In the genomic region with DNA sequence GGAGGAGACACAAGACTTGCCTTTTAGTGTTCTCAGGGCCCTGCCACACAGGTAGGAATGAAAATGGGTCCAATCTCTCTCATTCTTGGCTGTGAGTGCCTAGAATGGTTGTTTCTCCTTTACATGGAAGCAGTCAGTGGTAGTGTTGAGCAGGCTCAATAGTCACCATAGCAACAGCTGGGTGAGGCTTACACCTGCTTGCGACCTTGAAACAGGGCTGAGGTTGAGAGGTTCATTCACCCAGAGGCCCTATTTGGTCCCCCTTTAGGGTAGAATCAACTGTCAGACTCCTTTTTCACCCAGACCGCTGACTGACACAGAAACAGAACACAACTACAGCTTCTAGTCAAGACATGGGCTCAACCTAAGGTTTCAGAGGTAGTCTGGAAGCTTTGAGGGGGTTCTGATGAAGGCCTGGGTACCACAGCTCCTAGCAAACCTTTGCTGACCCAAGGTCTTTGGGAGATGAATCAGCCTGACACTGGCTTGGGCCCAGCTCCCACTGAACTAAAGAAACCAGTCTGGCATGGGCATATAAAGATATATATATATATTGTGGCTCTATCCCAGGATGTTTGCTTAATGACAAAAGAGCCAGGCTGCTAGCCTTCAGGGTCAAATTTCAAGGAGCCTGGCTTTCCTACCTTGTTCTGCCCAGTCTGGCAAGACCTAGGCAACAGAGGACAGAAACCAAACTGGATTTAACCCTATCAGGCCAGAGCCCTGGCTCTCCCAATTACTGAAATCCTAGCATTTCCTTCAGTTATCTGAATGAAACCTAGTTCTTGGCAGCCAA, we compare ENCODE assay signal across 20 mouse cellular contexts. TPM values are rescaled to one million over a fixed set of nuclear protein-coding genes. Genes with fewer than 3 reads are reported as not detected.
DNase-seq lines count a peak whose midpoint lies in the region; ATAC-seq lines count a peak whose summit lies in the region.
"Had no signal": no experiment of that assay in that cellular context is flagged by ENCODE, and none has a peak within 500 bp of the region (broad histone marks: within the 10 kb centered on the region; RNA-seq: fewer than 3 reads in every experiment).

No protein-coding gene starts in this region.

- 76% methylated on average over 2 of the region's 2 CpGs for WGBS in kidney, embryonic 16.5 days
- WGBS in embryonic facial prominence, embryonic 10.5 days, result 86% methylated on average over 2 of the region's 2 CpGs
- WGBS in limb, embryonic 10.5 days, result 86% methylated on average over 2 of the region's 2 CpGs
- 66% methylated on average over 2 of the region's 2 CpGs for WGBS in stomach, embryonic 15.5 days
- 83% methylated on average over 2 of the region's 2 CpGs for whole genome bisulfite sequencing in midbrain, embryonic 16.5 days

- no peak for ATAC-seq in kidney, embryonic 16.5 days (ENCODE audit: low FRiP score, low TSS enrichment)
- peak; percentile 69 for ATAC-seq in stomach, embryonic 15.5 days (ENCODE audit: insufficient read depth, low FRiP score, low read depth)
- no peak for ATAC-seq in midbrain, embryonic 16.5 days
- ATAC-seq: activated CD4-positive, CD25-positive, alpha-beta regulatory T cell, adult 4 months; forebrain, embryonic 16.5 days; midbrain, embryonic 13.5 days had no signal

- H3K27me3 ChIP-seq in kidney, embryonic 16.5 days (ENCODE audit: insufficient read depth, low read length), result no peaks in the 10 kb centered on the region
- no peaks in the 10 kb centered on the region for H3K27me3 ChIP-seq in embryonic facial prominence, embryonic 10.5 days (replicated peaks; ENCODE audit: low read depth, poor library complexity, severe bottlenecking)
- H3K27me3 ChIP-seq in limb, embryonic 10.5 days (ENCODE audit: low read depth, poor library complexity, severe bottlenecking), result no peaks in the 10 kb centered on the region
- no peaks in the 10 kb centered on the region for H3K27me3 ChIP-seq in stomach, embryonic 15.5 days (replicated peaks)
- no peaks in the 10 kb centered on the region for H3K27me3 ChIP-seq in midbrain, embryonic 16.5 days (ENCODE audit: control insufficient read depth, insufficient read depth, low read depth, low read length)
- H3K27me3 ChIP-seq: midbrain, embryonic 13.5 days had no signal

- H3K4me1 ChIP-seq in kidney, embryonic 16.5 days (ENCODE audit: insufficient read depth, low read length), result peaks cover 23% of the 10 kb centered on the region
- H3K4me1 ChIP-seq in embryonic facial prominence, embryonic 10.5 days, result peaks cover 22% of the 10 kb centered on the region
- peaks cover 22% of the 10 kb centered on the region for H3K4me1 ChIP-seq in limb, embryonic 10.5 days
- peaks cover 5% of the 10 kb centered on the region; the same call in 1 of the 2 replicates for H3K4me1 ChIP-seq in stomach, embryonic 15.5 days
- H3K4me1 ChIP-seq in midbrain, embryonic 16.5 days (ENCODE audit: control insufficient read depth, insufficient read depth, low read length), result no peaks in the 10 kb centered on the region
- H3K4me1 ChIP-seq: midbrain, embryonic 13.5 days had no signal

- peak overlapping the region; percentile 22; the same call in 1 of the 2 replicates for H3K27ac ChIP-seq in kidney, embryonic 16.5 days (ENCODE audit: low read length)
- peak overlapping the region; percentile 21; the same call in 1 of the 2 replicates for H3K27ac ChIP-seq in embryonic facial prominence, embryonic 10.5 days (replicated peaks)
- peak overlapping the region; percentile 38; the same call in 1 of the 2 replicates for H3K27ac ChIP-seq in limb, embryonic 10.5 days
- H3K27ac ChIP-seq in stomach, embryonic 15.5 days, result peak overlapping the region; percentile 60
- H3K27ac ChIP-seq in midbrain, embryonic 16.5 days (ENCODE audit: low read length), result no peak overlapping the region
- H3K27ac ChIP-seq: liver, embryonic 13.5 days; midbrain, embryonic 13.5 days had no signal

- DNase-seq in kidney, adult 8-10 months, result no peak
- DNase-seq in embryonic facial prominence, embryonic 10.5 days (ENCODE audit: low spot score), result no peak
- no peak for DNase-seq in limb, embryonic 10.5 days (ENCODE audit: low spot score)
- DNase-seq in liver, result no peak
- DNase-seq: adrenal gland, postnatal 25 days; cerebellum, adult 18-20 months; heart, postnatal 36 days; liver, embryonic 13.5 days; retina, postnatal 1 day; thymus, postnatal 14 days had no signal

- no peak overlapping the region for H3K9ac ChIP-seq in kidney, embryonic 16.5 days (replicated peaks; ENCODE audit: low read length)
- no peak overlapping the region for H3K9ac ChIP-seq in stomach, embryonic 15.5 days
- H3K9ac ChIP-seq in midbrain, embryonic 16.5 days (ENCODE audit: low read depth, low read length), result no peak overlapping the region
- H3K9ac ChIP-seq: liver, embryonic 13.5 days; midbrain, embryonic 13.5 days had no signal

- H3K36me3 ChIP-seq in kidney, embryonic 16.5 days (ENCODE audit: insufficient read depth, low read length), result peaks cover 8% of the 10 kb centered on the region; the same call in 1 of the 2 replicates
- H3K36me3 ChIP-seq in embryonic facial prominence, embryonic 10.5 days (replicated peaks), result peaks cover 26% of the 10 kb centered on the region
- peaks cover 15% of the 10 kb centered on the region for H3K36me3 ChIP-seq in limb, embryonic 10.5 days
- H3K36me3 ChIP-seq in stomach, embryonic 15.5 days, result peaks cover 7% of the 10 kb centered on the region; the same call in 1 of the 2 replicates
- no peaks in the 10 kb centered on the region for H3K36me3 ChIP-seq in midbrain, embryonic 16.5 days (ENCODE audit: control insufficient read depth, insufficient read depth, low read length)
- H3K36me3 ChIP-seq: liver, embryonic 13.5 days had no signal

- H3K9me3 ChIP-seq in kidney, embryonic 16.5 days (ENCODE audit: low read length), result no peaks in the 10 kb centered on the region
- H3K9me3 ChIP-seq in embryonic facial prominence, embryonic 10.5 days, result no peaks in the 10 kb centered on the region
- H3K9me3 ChIP-seq in limb, embryonic 10.5 days (replicated peaks), result no peaks in the 10 kb centered on the region
- H3K9me3 ChIP-seq in stomach, embryonic 15.5 days, result no peaks in the 10 kb centered on the region
- no peaks in the 10 kb centered on the region for H3K9me3 ChIP-seq in midbrain, embryonic 16.5 days (replicated peaks; ENCODE audit: control insufficient read depth, low read length, poor library complexity, severe bottlenecking)
- H3K9me3 ChIP-seq: liver, embryonic 13.5 days; midbrain, embryonic 13.5 days had no signal

- H3K4me3 ChIP-seq in kidney, embryonic 16.5 days (ENCODE audit: low read length), result no peak overlapping the region
- H3K4me3 ChIP-seq in embryonic facial prominence, embryonic 10.5 days, result no peak overlapping the region
- no peak overlapping the region for H3K4me3 ChIP-seq in limb, embryonic 10.5 days
- no peak overlapping the region for H3K4me3 ChIP-seq in stomach, embryonic 15.5 days (replicated peaks)
- no peak overlapping the region for H3K4me3 ChIP-seq in midbrain, embryonic 16.5 days (ENCODE audit: low read depth, low read length)
- H3K4me3 ChIP-seq: liver, embryonic 13.5 days; midbrain, embryonic 13.5 days had no signal

- H3K4me2 ChIP-seq in kidney, embryonic 16.5 days (replicated peaks; ENCODE audit: low read depth, low read length), result no peak overlapping the region
- no peak overlapping the region; the same call in 1 of the 2 replicates for H3K4me2 ChIP-seq in stomach, embryonic 15.5 days
- no peak overlapping the region for H3K4me2 ChIP-seq in midbrain, embryonic 16.5 days (ENCODE audit: low read length)
- H3K4me2 ChIP-seq: heart, embryonic 11.5 days; liver, embryonic 13.5 days; midbrain, embryonic 13.5 days had no signal

RNA-seq across cellular contexts. Expression of a gene that starts 2.4 kb away (rescaled TPM):
- polyA plus RNA-seq in kidney, embryonic 16.5 days (2015; fragmentation: Nextera tagmentation; extraction: Ambion mirVana), result 2.8 and 4.8 TPM in 2 replicates
- polyA plus RNA-seq in embryonic facial prominence, embryonic 10.5 days (2016; fragmentation: Nextera tagmentation; extraction: Ambion mirVana), result 0.11 and 0.24 TPM in 2 replicates
- not detected in 2 replicates for polyA plus RNA-seq in limb, embryonic 10.5 days (2016; fragmentation: Nextera tagmentation; extraction: Ambion mirVana)
- polyA plus RNA-seq in stomach, embryonic 15.5 days (2015; fragmentation: Nextera tagmentation; extraction: Ambion mirVana), result 47.5 and 50.8 TPM in 2 replicates
- not detected in 2 replicates for polyA plus RNA-seq in midbrain, embryonic 16.5 days (2015; fragmentation: Nextera tagmentation; extraction: Ambion mirVana)
- polyA plus RNA-seq: activated CD4-positive, CD25-positive, alpha-beta regulatory T cell, adult 4 months; heart, embryonic 11.5 days; liver, embryonic 13.5 days had no signal

RNA-seq across cellular contexts. Expression of a gene that starts 8.2 kb away (rescaled TPM):
- polyA plus RNA-seq in kidney, embryonic 16.5 days (2015; fragmentation: Nextera tagmentation; extraction: Ambion mirVana), result not detected in 2 replicates
- not detected in 2 replicates for polyA plus RNA-seq in embryonic facial prominence, embryonic 10.5 days (2016; fragmentation: Nextera tagmentation; extraction: Ambion mirVana)
- polyA plus RNA-seq in limb, embryonic 10.5 days (2016; fragmentation: Nextera tagmentation; extraction: Ambion mirVana), result not detected in 2 replicates
- not detected in 2 replicates for polyA plus RNA-seq in stomach, embryonic 15.5 days (2015; fragmentation: Nextera tagmentation; extraction: Ambion mirVana)
- polyA plus RNA-seq in midbrain, embryonic 16.5 days (2015; fragmentation: Nextera tagmentation; extraction: Ambion mirVana), result not detected in 2 replicates
- polyA plus RNA-seq: activated CD4-positive, CD25-positive, alpha-beta regulatory T cell, adult 4 months; C2C12; embryonic facial prominence, embryonic 11.5 days; forebrain, embryonic 16.5 days; heart, embryonic 11.5 days; liver, embryonic 13.5 days; midbrain, embryonic 13.5 days had no signal

RNA-seq across cellular contexts. Expression of a gene that starts 8.2 kb away (rescaled TPM):
- polyA plus RNA-seq in kidney, embryonic 16.5 days (2015; fragmentation: Nextera tagmentation; extraction: Ambion mirVana), result not detected in 2 replicates
- polyA plus RNA-seq in embryonic facial prominence, embryonic 10.5 days (2016; fragmentation: Nextera tagmentation; extraction: Ambion mirVana), result not detected in 2 replicates
- not detected in 2 replicates for polyA plus RNA-seq in limb, embryonic 10.5 days (2016; fragmentation: Nextera tagmentation; extraction: Ambion mirVana)
- polyA plus RNA-seq in stomach, embryonic 15.5 days (2015; fragmentation: Nextera tagmentation; extraction: Ambion mirVana), result not detected in 2 replicates
- polyA plus RNA-seq in midbrain, embryonic 16.5 days (2015; fragmentation: Nextera tagmentation; extraction: Ambion mirVana), result not detected in 2 replicates
- polyA plus RNA-seq: activated CD4-positive, CD25-positive, alpha-beta regulatory T cell, adult 4 months; C2C12; embryonic facial prominence, embryonic 11.5 days; forebrain, embryonic 16.5 days; gonadal fat pad, adult 2 months; heart, embryonic 11.5 days; liver, embryonic 13.5 days; midbrain, embryonic 13.5 days had no signal

RNA-seq across cellular contexts. Expression of a gene that starts 13.8 kb away (rescaled TPM):
- polyA plus RNA-seq in kidney, embryonic 16.5 days (2015; fragmentation: Nextera tagmentation; extraction: Ambion mirVana), result 3.8 and 3.9 TPM in 2 replicates
- 1.7 and 2.2 TPM in 2 replicates for polyA plus RNA-seq in embryonic facial prominence, embryonic 10.5 days (2016; fragmentation: Nextera tagmentation; extraction: Ambion mirVana)
- 1.6 and 2.2 TPM in 2 replicates for polyA plus RNA-seq in limb, embryonic 10.5 days (2016; fragmentation: Nextera tagmentation; extraction: Ambion mirVana)
- 2.4 and 3.1 TPM in 2 replicates for polyA plus RNA-seq in stomach, embryonic 15.5 days (2015; fragmentation: Nextera tagmentation; extraction: Ambion mirVana)
- polyA plus RNA-seq in midbrain, embryonic 16.5 days (2015; fragmentation: Nextera tagmentation; extraction: Ambion mirVana), result 2.1 and 3.1 TPM in 2 replicates

RNA-seq across cellular contexts. Expression of a gene that starts 41.3 kb away (rescaled TPM):
- polyA plus RNA-seq in kidney, embryonic 16.5 days (2015; fragmentation: Nextera tagmentation; extraction: Ambion mirVana), result 59.2 and 65.5 TPM in 2 replicates
- polyA plus RNA-seq in embryonic facial prominence, embryonic 10.5 days (2016; fragmentation: Nextera tagmentation; extraction: Ambion mirVana), result 57.6 and 61.4 TPM in 2 replicates
- 59.2 and 67.7 TPM in 2 replicates for polyA plus RNA-seq in limb, embryonic 10.5 days (2016; fragmentation: Nextera tagmentation; extraction: Ambion mirVana)
- 50.0 and 52.9 TPM in 2 replicates for polyA plus RNA-seq in stomach, embryonic 15.5 days (2015; fragmentation: Nextera tagmentation; extraction: Ambion mirVana)
- polyA plus RNA-seq in midbrain, embryonic 16.5 days (2015; fragmentation: Nextera tagmentation; extraction: Ambion mirVana), result 63.1 and 68.8 TPM in 2 replicates
